Mouse (Mus musculus): ENCODE data around the gene Xab2.

- no peak for TF ChIP-seq HCFC1 (IDR thresholded peaks at IDR 0.05; ENCODE audit: borderline replicate concordance, insufficient read depth, low read length)
- no peak for TF ChIP-seq CHD2 (IDR thresholded peaks at IDR 0.05; ENCODE audit: low read depth, low read length)
- no peak for TF ChIP-seq ZC3H11A (IDR thresholded peaks at IDR 0.05; ENCODE audit: borderline replicate concordance, low read depth, low read length)
Observed at GRCm38 (mm10) chr8:3670388-3670787, 49.3 kb upstream of the Xab2 start.
